Mouse (Mus musculus): ENCODE measurements around the gene Rpl15.

DNA sequence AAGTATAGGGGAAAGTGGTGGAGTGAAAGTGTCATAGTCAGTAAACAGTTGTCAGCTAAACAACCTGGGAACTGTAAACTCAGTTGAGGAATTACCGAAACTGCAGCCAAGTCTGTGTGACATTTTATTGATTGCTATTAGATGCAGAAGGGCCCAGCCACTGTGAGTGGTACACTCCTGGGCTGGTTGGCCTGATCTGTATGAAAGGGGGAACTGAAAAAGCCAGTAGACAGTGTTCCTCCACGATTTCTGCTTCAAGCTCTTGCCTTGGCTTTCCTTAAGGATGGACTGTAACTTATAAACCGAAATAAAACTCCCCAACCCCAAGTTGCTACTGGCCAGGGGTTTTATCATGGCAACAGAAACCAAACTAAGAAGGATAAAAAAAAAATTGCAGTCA lies 21.4 kb upstream of the Rpl15 start:
- TF ChIP-seq POLR2A (IDR thresholded peaks at IDR 0.05; ENCODE audit: low read depth, low read length) (no peak), CTCF (IDR thresholded peaks at IDR 0.05; ENCODE audit: extremely low read depth, insufficient read depth, insufficient read length, insufficient replicate concordance) (no peak)

All from spleen, adult 2 months (tissue).